Mouse (Mus musculus) brain, embryonic 14.5 days (tissue): Measurements from ENCODE around the gene Plcb1.

Source experiments
- CTCF ChIP-seq: fragments of 200-500 bp; IDR thresholded peaks from 2 replicates; pipeline ENCODE4 v1.5.1; 2012; ENCODE audit warnings: inconsistent platforms, mild to moderate bottlenecking, moderate library complexity, borderline replicate concordance; ENCODE audit not compliant: insufficient read depth, insufficient read length; ENCODE audit errors: extremely low read depth
- POLR2A ChIP-seq: fragments of 200-500 bp; IDR thresholded peaks from 2 replicates; pipeline ENCODE4 v1.6.1; 2012; ENCODE audit warnings: mild to moderate bottlenecking, inconsistent platforms, borderline replicate concordance; ENCODE audit not compliant: poor library complexity, insufficient read depth, insufficient read length, severe bottlenecking; ENCODE audit errors: extremely low read depth

DNA sequence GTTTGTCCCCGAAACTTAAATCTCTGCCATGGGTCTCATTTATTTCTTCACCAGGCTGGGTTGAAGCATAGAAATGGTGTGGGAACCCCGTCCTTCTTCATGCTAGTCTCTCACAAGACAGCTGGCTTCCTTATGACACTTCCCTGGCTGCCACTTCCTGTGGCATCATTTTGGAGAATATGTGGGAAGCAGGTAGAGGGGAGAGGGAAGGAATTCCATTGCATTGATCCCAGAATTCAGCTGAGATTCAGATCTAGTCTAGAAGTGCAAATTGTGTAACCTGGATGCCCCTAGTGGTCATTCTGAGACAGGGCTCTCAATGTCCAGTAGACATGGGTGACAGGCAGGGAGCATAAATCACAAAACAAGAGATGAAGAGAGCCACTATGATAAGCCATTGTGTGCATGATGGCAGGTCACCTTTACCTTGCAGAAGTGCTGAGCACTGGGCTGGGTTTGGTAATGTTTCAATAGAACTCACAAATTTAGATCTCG, 466.0 kb downstream of the Plcb1 start:
- peak; percentile 50; the same call in 1 of the 2 replicates for TF ChIP-seq CTCF
- no peak for TF ChIP-seq POLR2A
